Mouse (Mus musculus) retina, postnatal 7 days (tissue): ENCODE results near the gene Plekhm3.

ENCODE experiments used
- DNase-seq: peaks from one replicate; pipeline ENCODE4 v3.0.0-alpha.2; 2012; ENCODE audit warnings: low read depth, low spot score

Plekhm3 gene

DNA sequence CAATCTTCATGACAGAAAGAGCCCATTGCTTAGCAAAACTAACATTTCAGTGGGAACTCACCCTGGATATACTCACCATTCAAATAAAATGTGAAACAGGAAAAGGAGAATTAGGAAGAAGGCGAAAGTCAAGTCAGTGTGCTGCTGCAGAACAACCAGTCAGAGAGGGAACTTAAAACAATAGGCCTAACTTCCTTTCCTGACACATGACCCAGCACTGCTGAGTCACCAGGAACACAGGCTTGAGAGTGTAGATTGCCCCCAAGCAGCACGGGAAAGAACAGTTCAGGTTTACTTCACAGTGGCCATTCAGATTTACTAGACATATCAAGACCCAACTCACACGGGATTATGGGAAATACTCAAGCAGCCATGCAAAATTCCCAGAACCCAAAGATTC, 80.3 kb downstream of the Plekhm3 start:
- no peak for DNase-seq

GRCm38 (mm10) chr1:64875712-64876111, 80.9 kb downstream of the Plekhm3 start:
- no peak for DNase-seq

GRCm38 (mm10) chr1:64875156-64875555, 81.5 kb downstream of the Plekhm3 start:
- no peak for DNase-seq

DNA sequence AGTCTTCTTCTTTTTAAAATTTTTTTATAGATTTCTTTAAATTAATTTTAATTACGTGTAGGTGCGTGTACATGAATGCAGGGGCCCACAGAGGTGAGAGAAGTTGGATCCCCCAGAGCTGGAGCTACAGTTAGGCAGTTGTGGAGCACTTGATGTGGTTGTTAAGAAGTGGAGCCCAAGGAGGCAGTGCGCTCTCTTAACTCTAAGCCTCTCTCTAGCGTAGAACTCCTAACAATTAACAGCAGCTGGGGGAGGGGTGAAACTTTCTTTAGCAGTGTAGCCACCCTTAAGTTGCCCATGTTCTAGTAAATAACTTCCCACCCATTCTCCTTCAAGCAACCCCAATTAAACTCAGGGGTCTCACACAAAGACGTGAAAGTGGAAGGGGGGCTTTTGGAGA, 84.7 kb downstream of the Plekhm3 start:
- DNase-seq: no peak

DNA sequence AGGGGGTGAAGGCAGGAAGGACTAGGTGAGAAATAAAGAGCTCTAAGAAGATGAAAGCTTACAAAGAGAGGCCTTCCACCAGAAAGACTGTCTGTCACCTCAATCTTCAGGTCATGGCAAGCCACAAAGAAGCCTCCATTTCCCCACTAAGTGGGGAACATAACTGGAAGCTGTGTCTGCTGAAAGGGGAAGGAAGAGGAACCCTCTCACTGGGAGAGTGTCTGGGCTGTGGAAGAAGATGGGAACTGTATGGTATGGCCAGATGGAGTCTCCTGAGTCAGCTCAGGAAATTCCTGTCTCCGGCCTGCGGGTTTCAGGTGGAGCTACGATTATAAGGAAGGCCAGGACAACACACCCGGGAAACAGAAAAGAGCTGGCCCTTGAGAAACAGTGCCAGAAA, 88.9 kb downstream of the Plekhm3 start:
- DNase-seq: no peak

- no peak for DNase-seq
Measured at GRCm38 (mm10) chr1:64866140-64866539, 90.5 kb downstream of the Plekhm3 start.

GRCm38 (mm10) chr1:64860235-64860920, 96.2 kb downstream of the Plekhm3 start:
- no peak for DNase-seq

GRCm38 (mm10) chr1:64859826-64860225, 96.8 kb downstream of the Plekhm3 start:
- DNase-seq: no peak

- DNase-seq: no peak
Measured at GRCm38 (mm10) chr1:64854835-64855234, 101.8 kb downstream of the Plekhm3 start.

GRCm38 (mm10) chr1:64853738-64854730, 102.6 kb downstream of the Plekhm3 start:
- peak; percentile 28 for DNase-seq

GRCm38 (mm10) chr1:64853244-64853643, 103.4 kb downstream of the Plekhm3 start:
- DNase-seq: no peak

- DNase-seq: no peak
Measured at GRCm38 (mm10) chr1:64852272-64852671, 104.4 kb downstream of the Plekhm3 start.

- DNase-seq: no peak
Measured at GRCm38 (mm10) chr1:64850345-64850744, 106.3 kb downstream of the Plekhm3 start.

- DNase-seq: no peak
Measured at GRCm38 (mm10) chr1:64848996-64849395, 107.6 kb downstream of the Plekhm3 start.

GRCm38 (mm10) chr1:64848081-64848480, 108.5 kb downstream of the Plekhm3 start:
- DNase-seq: no peak

GRCm38 (mm10) chr1:64847565-64847964, 109.1 kb downstream of the Plekhm3 start:
- DNase-seq: no peak

GRCm38 (mm10) chr1:64844978-64845377, 111.6 kb downstream of the Plekhm3 start:
- no peak for DNase-seq

DNA sequence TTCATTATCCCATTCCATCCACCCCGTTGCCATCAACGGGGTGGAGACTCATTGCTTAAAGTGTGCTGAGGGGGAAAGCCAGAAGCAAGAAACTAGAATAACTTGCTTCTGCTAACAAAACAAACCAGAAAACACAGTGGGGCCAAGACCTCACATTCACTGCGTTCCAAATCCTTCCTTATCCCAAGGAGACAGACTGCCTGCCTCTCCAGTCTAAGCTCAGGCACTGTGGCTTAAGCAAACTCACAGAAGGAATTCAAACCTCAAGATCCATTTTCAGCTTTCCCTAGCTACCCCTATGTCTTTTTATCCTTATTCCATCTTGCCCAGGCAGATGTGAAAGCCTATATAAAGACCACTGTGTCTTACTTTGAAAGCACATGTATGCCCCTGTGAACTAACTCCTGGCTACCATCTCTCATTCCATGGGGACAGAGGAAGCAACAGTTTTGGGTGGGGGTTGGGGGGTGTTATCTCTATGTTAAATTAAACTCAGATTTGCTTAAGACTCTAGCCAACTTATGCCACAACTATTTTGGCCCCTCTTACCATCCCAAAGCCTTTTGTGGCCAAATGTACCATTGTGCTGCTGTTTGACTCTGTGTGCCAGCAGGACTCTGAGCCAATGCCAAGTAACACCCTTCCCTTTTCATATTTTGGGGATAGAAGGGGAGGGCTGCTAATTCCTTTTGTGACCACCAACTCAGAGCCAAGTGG, 112.6 kb downstream of the Plekhm3 start:
- no peak for DNase-seq

GRCm38 (mm10) chr1:64840930-64841329, 115.7 kb downstream of the Plekhm3 start:
- DNase-seq: no peak

DNA sequence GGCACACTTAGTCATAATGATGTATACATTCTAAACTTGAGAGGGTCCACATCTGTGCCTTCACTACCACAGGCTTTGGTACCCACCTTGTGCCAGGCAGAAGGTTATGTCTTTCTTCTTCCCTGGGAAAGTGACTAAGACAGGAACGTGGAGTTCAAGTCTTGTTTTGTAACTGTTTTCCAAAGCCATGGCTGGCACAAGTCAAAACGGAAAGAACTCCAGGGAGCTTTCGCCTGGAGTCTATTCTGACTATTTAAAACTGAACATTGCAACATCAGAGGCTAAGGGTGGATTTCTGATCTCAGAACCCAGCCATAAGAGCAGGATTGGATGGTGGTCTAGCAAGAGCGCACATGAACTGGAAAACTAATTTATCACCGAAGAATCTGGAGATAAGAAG, 120.0 kb downstream of the Plekhm3 start:
- DNase-seq: no peak

- no peak for DNase-seq
Measured at GRCm38 (mm10) chr1:64836114-64836513, 120.5 kb downstream of the Plekhm3 start.

DNA sequence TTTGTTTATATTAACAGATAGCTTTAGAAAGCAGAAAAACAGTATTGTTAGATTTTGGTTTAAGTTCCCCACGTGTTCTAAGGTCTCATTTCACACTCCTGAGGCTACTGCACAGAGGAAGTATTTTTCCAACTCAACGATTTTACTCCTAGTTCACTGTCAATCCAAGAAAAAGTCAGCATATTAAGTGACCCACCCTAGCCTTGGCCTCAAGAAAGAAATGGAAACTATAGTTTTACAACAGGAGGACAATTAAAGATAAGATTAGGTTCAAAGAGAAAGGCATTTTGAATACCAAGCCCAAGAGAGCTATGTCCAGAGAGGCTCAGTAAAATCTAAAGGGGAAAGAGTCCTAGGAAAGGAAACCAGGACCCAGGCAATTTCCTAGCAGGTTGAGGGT, 125.1 kb downstream of the Plekhm3 start:
- DNase-seq: no peak
